Comparison of ENCODE assay signal across 20 mouse cellular contexts in genomic region chr8:7316806-7317355, GRCm38 (mm10).
DNase-seq lines count a peak whose midpoint lies in the region; ATAC-seq and TF ChIP-seq lines count a peak whose summit lies in the region.
"Had no signal": no experiment of that assay in that cellular context is flagged by ENCODE, and none has a peak within 500 bp of the region (broad histone marks: within the 10 kb centered on the region; RNA-seq: fewer than 3 reads in every experiment).

No protein-coding gene starts in this region.

- WGBS in forebrain, embryonic 14.5 days = 31% methylated on average over 4 of the region's 4 CpGs
- WGBS in forebrain, embryonic 16.5 days = 32% methylated on average over 4 of the region's 4 CpGs
- 57% methylated on average over 4 of the region's 4 CpGs for WGBS in lung, postnatal 0 days
- WGBS in lung, adult 2 months = 65% methylated on average over 4 of the region's 4 CpGs
- WGBS in stomach, postnatal 0 days = 53% methylated on average over 4 of the region's 4 CpGs

- H3K4me3 ChIP-seq in forebrain, embryonic 14.5 days (ENCODE audit: low read depth, low read length) = no peak overlapping the region
- H3K4me3 ChIP-seq in forebrain, embryonic 16.5 days (replicated peaks; ENCODE audit: low read length) = no peak overlapping the region
- H3K4me3 ChIP-seq in lung, postnatal 0 days (ENCODE audit: low read depth, low read length) = no peak overlapping the region
- no peak overlapping the region for H3K4me3 ChIP-seq in lung, adult 2 months (replicated peaks; ENCODE audit: extremely low read depth, low read depth, low read length)
- H3K4me3 ChIP-seq in stomach, postnatal 0 days (ENCODE audit: low read depth, low read length) = no peak overlapping the region
- H3K4me3 ChIP-seq: embryonic facial prominence, embryonic 12.5 days; forebrain, embryonic 13.5 days; heart, embryonic 10.5 days; hindbrain, embryonic 12.5 days had no signal

- no peaks in the 10 kb centered on the region; the same call in 1 of the 2 replicates for H3K4me1 ChIP-seq in forebrain, embryonic 14.5 days (ENCODE audit: control insufficient read depth, insufficient read depth, low read length)
- H3K4me1 ChIP-seq in forebrain, embryonic 16.5 days (replicated peaks; ENCODE audit: control insufficient read depth, insufficient read depth, low read length) = no peaks in the 10 kb centered on the region
- no peaks in the 10 kb centered on the region for H3K4me1 ChIP-seq in lung, postnatal 0 days (ENCODE audit: insufficient read depth, low read depth, low read length)
- H3K4me1 ChIP-seq in lung, adult 2 months (ENCODE audit: control insufficient read depth, insufficient read depth, low read length) = no peaks in the 10 kb centered on the region
- H3K4me1 ChIP-seq in stomach, postnatal 0 days (replicated peaks; ENCODE audit: control insufficient read depth, insufficient read depth) = no peaks in the 10 kb centered on the region
- H3K4me1 ChIP-seq: embryonic facial prominence, embryonic 12.5 days; heart, embryonic 10.5 days; hindbrain, embryonic 12.5 days had no signal

- no peak for TF ChIP-seq EP300 in lung, postnatal 0 days (IDR thresholded peaks at IDR 0.05)
- TF ChIP-seq EP300 in stomach, postnatal 0 days (optimal IDR thresholded peaks at IDR 0.05) = no peak

- H3K9me3 ChIP-seq in forebrain, embryonic 14.5 days (replicated peaks; ENCODE audit: control insufficient read depth, low read length) = no peaks in the 10 kb centered on the region
- no peaks in the 10 kb centered on the region for H3K9me3 ChIP-seq in forebrain, embryonic 16.5 days (ENCODE audit: control insufficient read depth, low read length)
- no peaks in the 10 kb centered on the region for H3K9me3 ChIP-seq in lung, postnatal 0 days (ENCODE audit: low read length)
- no peaks in the 10 kb centered on the region for H3K9me3 ChIP-seq in stomach, postnatal 0 days (ENCODE audit: control insufficient read depth, low read length)
- H3K9me3 ChIP-seq: embryonic facial prominence, embryonic 12.5 days; forebrain, embryonic 13.5 days; heart, embryonic 10.5 days; hindbrain, embryonic 12.5 days had no signal

- H3K27me3 ChIP-seq in forebrain, embryonic 14.5 days (replicated peaks; ENCODE audit: control insufficient read depth, insufficient read depth, low read length) = no peaks in the 10 kb centered on the region
- H3K27me3 ChIP-seq in forebrain, embryonic 16.5 days (replicated peaks; ENCODE audit: control insufficient read depth, insufficient read depth, low read length) = no peaks in the 10 kb centered on the region
- H3K27me3 ChIP-seq in lung, postnatal 0 days (replicated peaks; ENCODE audit: insufficient read depth, low read length) = no peaks in the 10 kb centered on the region
- H3K27me3 ChIP-seq in stomach, postnatal 0 days (ENCODE audit: control insufficient read depth, insufficient read depth, low read length) = no peaks in the 10 kb centered on the region
- H3K27me3 ChIP-seq: embryonic facial prominence, embryonic 12.5 days; forebrain, embryonic 13.5 days; hindbrain, embryonic 12.5 days had no signal

- peak; percentile 56 for DNase-seq in forebrain, embryonic 14.5 days (ENCODE audit: low spot score)
- DNase-seq in lung, postnatal 0 days (ENCODE audit: low spot score) = peak; percentile 39
- no peak for DNase-seq in lung, adult 2 months
- peak; percentile 65 for DNase-seq in brain, embryonic 14.5 days (ENCODE audit: low read depth)
- no peak for DNase-seq in thymus, adult 18-20 months
- no peak for DNase-seq in stomach, postnatal 0 days (ENCODE audit: low spot score)
- DNase-seq: adrenal gland, adult 8-10 months; cerebellum, adult 11-12 months; cerebellum, adult 9-10 months; cerebellum, postnatal 25 days; gastrocnemius, postnatal 10 days; heart, adult 18-20 months; heart, postnatal 10 days; heart, postnatal 4 days had no signal

- no peak overlapping the region for H3K4me2 ChIP-seq in forebrain, embryonic 14.5 days (ENCODE audit: low read length)
- no peak overlapping the region for H3K4me2 ChIP-seq in forebrain, embryonic 16.5 days (ENCODE audit: low read length)
- H3K4me2 ChIP-seq in lung, postnatal 0 days (replicated peaks; ENCODE audit: low read depth, low read length) = no peak overlapping the region
- no peak overlapping the region for H3K4me2 ChIP-seq in stomach, postnatal 0 days (replicated peaks; ENCODE audit: low read depth)
- H3K4me2 ChIP-seq: embryonic facial prominence, embryonic 12.5 days; forebrain, embryonic 13.5 days; hindbrain, embryonic 12.5 days had no signal

- TF ChIP-seq POLR2A in lung, adult 2 months (IDR thresholded peaks at IDR 0.05; ENCODE audit: borderline replicate concordance, extremely low read depth, low read depth, low read length) = no peak
- no peak for TF ChIP-seq POLR2A in brain, embryonic 14.5 days (IDR thresholded peaks at IDR 0.05; ENCODE audit: borderline replicate concordance, extremely low read depth, insufficient read depth, insufficient read length, poor library complexity, severe bottlenecking)

- TF ChIP-seq CTCF in lung, postnatal 0 days (IDR thresholded peaks at IDR 0.05) = no peak
- TF ChIP-seq CTCF in lung, adult 2 months (IDR thresholded peaks at IDR 0.05; ENCODE audit: insufficient read depth, low read length) = no peak
- no peak for TF ChIP-seq CTCF in brain, embryonic 14.5 days (IDR thresholded peaks at IDR 0.05; ENCODE audit: borderline replicate concordance, extremely low read depth, insufficient read depth, insufficient read length)
- TF ChIP-seq CTCF in stomach, postnatal 0 days (IDR thresholded peaks at IDR 0.05; ENCODE audit: low read depth) = no peak

- peak; percentile 40; the same call in 1 of the 2 replicates for ATAC-seq in forebrain, embryonic 14.5 days
- ATAC-seq in forebrain, embryonic 16.5 days = no peak
- ATAC-seq in lung, postnatal 0 days = no peak
- ATAC-seq in stomach, postnatal 0 days (ENCODE audit: low FRiP score, low TSS enrichment) = no peak
- ATAC-seq: forebrain, embryonic 13.5 days; hindbrain, embryonic 16.5 days had no signal

- H3K27ac ChIP-seq in forebrain, embryonic 14.5 days (ENCODE audit: low read depth, low read length) = no peak overlapping the region
- no peak overlapping the region for H3K27ac ChIP-seq in forebrain, embryonic 16.5 days (ENCODE audit: low read length)
- no peak overlapping the region for H3K27ac ChIP-seq in lung, postnatal 0 days (ENCODE audit: low read length)
- H3K27ac ChIP-seq in stomach, postnatal 0 days (replicated peaks) = no peak overlapping the region
- H3K27ac ChIP-seq: embryonic facial prominence, embryonic 12.5 days; forebrain, embryonic 13.5 days; heart, embryonic 10.5 days; hindbrain, embryonic 12.5 days had no signal

- H3K36me3 ChIP-seq in forebrain, embryonic 14.5 days (ENCODE audit: control insufficient read depth, insufficient read depth, low read length) = no peaks in the 10 kb centered on the region
- H3K36me3 ChIP-seq in forebrain, embryonic 16.5 days (ENCODE audit: control insufficient read depth, insufficient read depth) = no peaks in the 10 kb centered on the region
- no peaks in the 10 kb centered on the region for H3K36me3 ChIP-seq in lung, postnatal 0 days (ENCODE audit: insufficient read depth, low read length)
- H3K36me3 ChIP-seq in stomach, postnatal 0 days (ENCODE audit: control insufficient read depth, insufficient read depth, low read length) = no peaks in the 10 kb centered on the region
- H3K36me3 ChIP-seq: embryonic facial prominence, embryonic 12.5 days; heart, embryonic 10.5 days; hindbrain, embryonic 12.5 days had no signal

- no peak overlapping the region for H3K9ac ChIP-seq in forebrain, embryonic 14.5 days (ENCODE audit: low read length)
- H3K9ac ChIP-seq in forebrain, embryonic 16.5 days (replicated peaks; ENCODE audit: low read depth, low read length) = no peak overlapping the region
- no peak overlapping the region for H3K9ac ChIP-seq in lung, postnatal 0 days (replicated peaks; ENCODE audit: low read depth)
- no peak overlapping the region for H3K9ac ChIP-seq in stomach, postnatal 0 days (ENCODE audit: low read length)
- H3K9ac ChIP-seq: embryonic facial prominence, embryonic 12.5 days; forebrain, embryonic 13.5 days; hindbrain, embryonic 12.5 days had no signal

Comparison
In these comparisons a context has a peak if more than half of its experiments do, and no peak if none do; other contexts are left out.
1. DNase-seq: peak in forebrain, embryonic 14.5 days (single experiment), lung, postnatal 0 days (single experiment) and brain, embryonic 14.5 days (single experiment); none in lung, adult 2 months (single experiment), thymus, adult 18-20 months (0 of 2) and stomach, postnatal 0 days (single experiment).